Mouse (Mus musculus) thymus, postnatal 4 days (tissue): ENCODE measurements at regions not wholly inside any gene's neighbourhood (a gene's known extent, or its start where the extent isn't known, plus 50 kb on each side); places are given as distances from the start of the nearest gene placed in this dataset.

Experiments
- DNase-seq: peaks from one replicate; pipeline ENCODE4 v3.0.0; 2021

- no peak for DNase-seq
Measured at GRCm38 (mm10) chr14:64580862-64581261, 476.8 kb downstream of the Prss52 start.

DNA sequence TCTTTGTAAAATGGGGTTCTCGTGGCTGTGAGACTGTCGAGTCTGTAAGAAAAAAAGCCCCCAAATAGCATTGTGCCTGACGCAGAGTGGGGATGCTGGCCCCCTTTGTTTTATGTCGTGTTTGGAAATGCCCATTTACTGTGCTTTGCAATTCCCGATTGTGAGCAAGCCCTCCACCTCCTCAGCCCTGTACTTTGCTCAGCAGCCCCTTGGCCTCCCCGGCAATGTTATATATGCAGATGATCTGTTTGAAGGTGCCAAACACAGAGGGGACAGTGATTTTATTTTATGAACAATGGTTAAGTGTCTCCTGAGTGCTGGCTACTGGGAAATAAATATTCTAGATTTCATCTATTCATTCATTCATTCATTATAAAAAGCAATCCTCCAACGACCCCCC, 477.6 kb downstream of the Prss52 start:
- DNase-seq: no peak

- DNase-seq: no peak
Measured at GRCm38 (mm10) chr14:64582822-64583221, 478.7 kb downstream of the Prss52 start.

DNA sequence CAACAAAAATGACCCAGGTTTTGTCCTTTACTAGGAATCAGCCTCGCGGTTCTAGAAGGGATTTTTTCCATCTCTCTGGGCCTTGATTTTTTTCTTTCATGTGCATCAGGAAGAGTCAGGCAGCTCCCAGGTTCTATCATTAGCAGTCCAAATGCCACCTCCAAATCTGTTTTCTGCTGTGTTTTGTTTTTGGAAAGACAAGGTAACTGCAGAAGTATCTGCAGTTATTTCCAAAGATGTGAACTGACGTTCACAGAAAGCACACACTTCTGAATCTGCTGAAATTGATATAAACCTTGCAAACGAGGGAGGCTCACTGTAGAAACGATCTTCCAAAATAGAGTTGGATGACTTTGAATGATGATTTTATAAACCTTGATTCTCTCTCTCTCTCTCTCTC, 480.1 kb downstream of the Prss52 start:
- no peak for DNase-seq

GRCm38 (mm10) chr14:64585081-64585470, 481.0 kb downstream of the Prss52 start:
- DNase-seq: no peak

GRCm38 (mm10) chr14:64585471-64586192, 481.5 kb downstream of the Prss52 start:
- DNase-seq: no peak

GRCm38 (mm10) chr14:64586386-64586859, 482.3 kb downstream of the Prss52 start:
- no peak for DNase-seq

GRCm38 (mm10) chr14:64586860-64587698, 483.0 kb downstream of the Prss52 start:
- DNase-seq: peak; percentile 25

GRCm38 (mm10) chr14:64587699-64588434, 483.8 kb downstream of the Prss52 start:
- no peak for DNase-seq

DNA sequence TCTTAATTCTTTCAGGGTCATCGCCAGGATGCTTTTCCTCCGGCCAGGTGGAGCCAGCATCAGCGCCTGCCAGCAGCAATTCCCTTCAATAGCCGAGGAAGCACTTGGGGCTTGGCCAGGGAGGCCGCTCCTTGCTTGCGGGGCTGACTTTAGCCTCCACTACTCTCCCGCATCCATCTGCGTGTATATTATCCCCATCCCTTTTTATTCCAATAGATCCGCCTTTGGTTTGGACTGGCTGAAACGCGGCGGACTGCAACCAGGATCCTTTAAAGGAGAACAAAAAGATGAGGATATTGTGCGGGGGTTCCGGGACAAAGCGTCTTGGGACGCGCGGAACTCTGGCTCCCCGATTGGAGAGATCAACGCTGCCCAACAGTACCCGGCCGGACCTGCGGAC, 484.5 kb downstream of the Prss52 start:
- no peak for DNase-seq

GRCm38 (mm10) chr14:64589126-64589525, 485.0 kb downstream of the Prss52 start:
- no peak for DNase-seq

GRCm38 (mm10) chr14:64589571-64590547, 485.8 kb downstream of the Prss52 start:
- DNase-seq: no peak

GRCm38 (mm10) chr14:64590611-64591010, 486.5 kb downstream of the Prss52 start:
- DNase-seq: no peak

- DNase-seq: no peak
Measured at GRCm38 (mm10) chr14:64591091-64591976, 487.2 kb downstream of the Prss52 start.

DNA sequence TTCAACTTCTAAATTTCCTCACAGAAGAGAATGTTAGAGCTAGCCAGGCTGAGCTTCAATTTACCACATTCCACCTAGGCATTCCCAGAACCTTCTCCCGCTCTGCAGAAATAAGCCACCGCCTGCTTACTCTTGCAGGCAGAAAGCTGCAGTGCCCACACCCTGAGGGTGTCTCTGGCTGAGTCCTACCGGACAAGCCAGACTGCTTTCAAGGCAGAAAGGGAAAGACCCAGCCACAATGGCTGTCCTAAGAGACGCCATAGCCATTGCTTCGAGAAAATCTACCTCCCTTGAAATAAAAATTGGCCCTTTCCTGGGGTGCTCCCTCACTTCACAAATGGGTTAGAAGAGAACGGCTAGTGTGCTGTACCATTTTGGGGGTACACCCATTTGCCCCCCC, 488.1 kb downstream of the Prss52 start:
- DNase-seq: no peak

GRCm38 (mm10) chr14:64592706-64593320, 488.7 kb downstream of the Prss52 start:
- no peak for DNase-seq

DNA sequence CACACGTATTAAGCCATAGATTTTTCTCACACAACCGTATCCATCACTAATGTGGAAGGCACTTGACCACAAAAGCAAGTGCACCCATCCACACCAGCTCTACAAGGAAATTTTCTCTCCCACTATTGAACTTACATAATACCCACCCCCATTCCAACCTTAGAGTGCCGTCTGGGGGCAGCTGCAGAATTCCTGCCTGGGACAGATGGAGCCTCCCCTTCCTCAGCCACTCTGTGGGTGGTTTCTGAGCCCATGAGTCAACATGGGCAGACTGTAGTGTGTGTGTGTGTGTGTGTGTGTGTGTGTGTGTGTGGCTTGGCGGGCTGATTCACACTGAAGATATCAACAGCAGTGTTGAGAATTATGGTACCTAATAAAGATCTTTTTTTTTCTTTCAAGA, 489.5 kb downstream of the Prss52 start:
- no peak for DNase-seq

- no peak for DNase-seq
Measured at GRCm38 (mm10) chr14:64594021-64594561, 490.0 kb downstream of the Prss52 start.

GRCm38 (mm10) chr14:64594811-64595522, 490.9 kb downstream of the Prss52 start:
- DNase-seq: no peak

DNA sequence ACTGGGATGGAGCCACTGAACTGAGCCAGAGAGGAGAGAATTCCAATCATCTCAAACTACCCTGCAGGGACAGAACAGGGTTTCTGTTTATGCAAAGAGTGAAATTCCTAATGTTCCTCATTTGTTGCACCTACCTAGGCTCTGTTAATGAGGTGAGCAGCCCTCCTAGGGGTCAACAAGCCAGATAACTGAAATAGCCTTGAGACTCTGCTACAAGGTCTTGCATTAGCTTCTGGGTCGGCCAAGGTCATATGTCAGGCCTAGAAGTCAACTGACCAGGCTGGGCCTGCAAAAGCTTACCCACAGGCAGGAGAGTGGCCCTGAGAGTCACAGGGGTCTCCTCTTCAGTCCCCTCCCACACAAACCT, 491.4 kb downstream of the Prss52 start:
- DNase-seq: no peak
